Mouse (Mus musculus) liver, embryonic 14.5 days (tissue): ENCODE measurements at regions not wholly inside any gene's neighbourhood (a gene's known extent, or its start where the extent isn't known, plus 50 kb on each side); places are given as distances from the start of the nearest gene placed in this dataset.

Experiments used
- CTCF ChIP-seq: IDR thresholded peaks from 2 replicates; pipeline ENCODE4 v1.5.1; 2016; ENCODE audit warnings: antibody characterized with exemption, low read depth, control low read depth
- EP300 ChIP-seq: IDR thresholded peaks from 2 replicates; pipeline ENCODE4 v1.6.1; 2016; ENCODE audit warnings: antibody characterized with exemption, low read depth

GRCm38 (mm10) chr11:117046636-117047035 lies 68.3 kb upstream of the Sec14l1 start:
- TF ChIP-seq CTCF (no peak), EP300 (no peak)
